Mouse (Mus musculus) lung, embryonic 16.5 days (tissue): ENCODE results near the gene Slc25a19. TPM values are rescaled to one million over a fixed set of nuclear protein-coding genes. Genes with fewer than 3 reads are reported as not detected.

Source experiments
- polyA plus RNA-seq: library from polyadenylated mRNA; unstranded; fragments of >200 nt; fragmentation: Nextera tagmentation; extraction: Ambion mirVana; gene quantifications from 2 replicates; pipeline ENCODE4 v1.2.1, GENCODE M21; 2015

Gene Slc25a19
- polyA plus RNA-seq, 1 experiment from 2014 or later = 25.0 TPM

Other genes with a start within 250 kb of the Slc25a19 start
- 11.5 and 12.0 TPM in 2 replicates for gene Cdr2l, start 246.4 kb downstream of the Slc25a19 start, polyA plus RNA-seq
- gene Mrpl58, start 224.5 kb downstream of the Slc25a19 start, polyA plus RNA-seq = 203 and 205 TPM in 2 replicates
- 822 and 823 TPM in 2 replicates for gene Atp5h, start 208.3 kb downstream of the Slc25a19 start, polyA plus RNA-seq
- 3.4 and 4.3 TPM in 2 replicates for gene Kctd2, start 208.2 kb downstream of the Slc25a19 start, polyA plus RNA-seq
- not detected in 2 replicates for gene Trim80, start 187.8 kb downstream of the Slc25a19 start, polyA plus RNA-seq
- 0.74 and 2.9 TPM in 2 replicates for gene Slc16a5, start 165.8 kb downstream of the Slc25a19 start, polyA plus RNA-seq
- gene Armc7, start 152.6 kb downstream of the Slc25a19 start, polyA plus RNA-seq = 7.2 and 7.4 TPM in 2 replicates
- 71.0 and 74.7 TPM in 2 replicates for gene Nt5c, start 136.4 kb downstream of the Slc25a19 start, polyA plus RNA-seq
- 460 and 462 TPM in 2 replicates for gene Jpt1, start 113.9 kb downstream of the Slc25a19 start, polyA plus RNA-seq
- 889 and 930 TPM in 2 replicates for gene Sumo2, start 92.0 kb downstream of the Slc25a19 start, polyA plus RNA-seq
- 158 and 165 TPM in 2 replicates for gene Nup85, start 63.9 kb downstream of the Slc25a19 start, polyA plus RNA-seq
- 79.3 and 87.6 TPM in 2 replicates for gene Mrps7, start 24.4 kb downstream of the Slc25a19 start, polyA plus RNA-seq
- 21.1 and 25.4 TPM in 2 replicates for gene Gga3, start 24.2 kb downstream of the Slc25a19 start, polyA plus RNA-seq
- 36.8 and 40.6 TPM in 2 replicates for gene Mif4gd, start 15.3 kb downstream of the Slc25a19 start, polyA plus RNA-seq
- 81.0 and 82.7 TPM in 2 replicates for gene Grb2, start 80.3 kb upstream of the Slc25a19 start, polyA plus RNA-seq
- gene Tmem94, start 137.1 kb upstream of the Slc25a19 start, polyA plus RNA-seq = 28.2 and 29.1 TPM in 2 replicates
- gene Caskin2, start 185.3 kb upstream of the Slc25a19 start, polyA plus RNA-seq = 21.6 and 22.0 TPM in 2 replicates
- 36.9 and 38.1 TPM in 2 replicates for gene Tsen54, start 186.4 kb upstream of the Slc25a19 start, polyA plus RNA-seq
- gene Llgl2, start 195.8 kb upstream of the Slc25a19 start, polyA plus RNA-seq = 45.0 and 58.7 TPM in 2 replicates
- 0.83 and 2.0 TPM in 2 replicates for gene Myo15b, start 230.1 kb upstream of the Slc25a19 start, polyA plus RNA-seq